Comparison of ENCODE assay signal across 17 mouse cellular contexts in genomic region chr2:177109086-177109485, GRCm38 (mm10). TPM values are rescaled to one million over a fixed set of nuclear protein-coding genes. Genes with fewer than 3 reads are reported as not detected.
"Had no signal": no experiment of that assay in that cellular context is flagged by ENCODE, and none has a peak within 500 bp of the region (broad histone marks: within the 10 kb centered on the region; RNA-seq: fewer than 3 reads in every experiment).

No protein-coding gene starts in this region.

RNA-seq across cellular contexts. Expression of gene Gm14401, which starts 35.0 kb away (rescaled TPM):
- total RNA-seq: heart, postnatal 4 days; hematopoietic stem cell, adult 5-6 weeks; hindbrain, postnatal 0 days had no signal
- polyA plus RNA-seq: heart, embryonic 12.5 days; heart, embryonic 13.5 days; heart, postnatal 0 days; hindbrain, embryonic 10.5 days; hindbrain, embryonic 11.5 days; hindbrain, embryonic 12.5 days; hindbrain, embryonic 13.5 days; hindbrain, embryonic 14.5 days; hindbrain, embryonic 15.5 days; intestine, embryonic 14.5 days; intestine, postnatal 0 days; kidney, adult 2 months; kidney, embryonic 16.5 days; large intestine, adult 2 months had no signal
